Mouse (Mus musculus): Measurements from ENCODE around the gene Slc35f6.

Slc35f6 gene

GRCm38 (mm10) chr5:30647815-30648560 is at the start of gene Slc35f6:
Gene Slc35f6 (plus strand): TSS chr5:30647933.
- peak; percentile 59 for DNase-seq (ENCODE audit: low read depth)

DNA sequence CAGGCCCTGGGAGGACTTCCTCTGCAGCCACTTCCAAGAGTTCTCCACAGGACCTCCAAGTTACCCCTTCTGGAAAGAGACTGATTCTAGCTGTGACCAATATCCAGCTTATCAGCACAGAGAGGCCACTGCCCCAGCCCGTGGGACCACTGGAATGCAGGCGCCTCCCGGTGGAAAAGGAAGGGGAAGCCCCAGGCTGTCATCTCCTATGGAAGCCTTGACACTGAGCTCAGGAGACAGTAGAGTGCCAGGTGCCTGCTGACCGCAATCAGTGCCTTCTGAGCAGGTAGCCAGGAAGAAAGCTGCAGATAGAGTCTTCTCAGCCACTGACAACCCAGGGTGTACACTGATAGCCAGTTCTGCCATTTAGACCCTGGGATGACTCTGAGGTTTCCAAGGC is 46.3 kb upstream of the Slc35f6 start:
- no peak for DNase-seq (ENCODE audit: low read depth)

DNA sequence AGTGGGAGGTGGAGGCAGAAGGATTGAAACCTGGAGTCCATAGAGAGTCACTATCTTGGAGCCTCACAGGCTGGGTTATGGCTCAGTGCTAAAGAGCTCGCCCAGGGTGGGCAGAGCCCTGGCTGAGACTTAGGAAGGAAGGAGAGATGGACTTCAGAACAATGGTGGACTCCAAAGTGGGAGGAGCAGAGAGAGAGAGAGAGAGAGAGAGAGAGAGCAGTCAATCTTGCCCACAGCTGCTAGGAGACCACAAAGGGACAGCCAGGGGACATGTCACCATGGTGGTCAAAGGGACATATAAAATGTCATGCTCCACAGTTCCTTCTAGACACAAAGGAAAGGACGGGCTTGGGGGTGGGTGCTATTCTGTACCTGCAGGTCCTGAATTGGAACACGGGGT is 44.5 kb upstream of the Slc35f6 start:
- no peak for DNase-seq (ENCODE audit: low read depth)

GRCm38 (mm10) chr5:30603926-30604325 is 43.8 kb upstream of the Slc35f6 start:
- DNase-seq (ENCODE audit: low read depth): no peak

GRCm38 (mm10) chr5:30604769-30605188 is 43.0 kb upstream of the Slc35f6 start:
- DNase-seq (ENCODE audit: low read depth): no peak

DNA sequence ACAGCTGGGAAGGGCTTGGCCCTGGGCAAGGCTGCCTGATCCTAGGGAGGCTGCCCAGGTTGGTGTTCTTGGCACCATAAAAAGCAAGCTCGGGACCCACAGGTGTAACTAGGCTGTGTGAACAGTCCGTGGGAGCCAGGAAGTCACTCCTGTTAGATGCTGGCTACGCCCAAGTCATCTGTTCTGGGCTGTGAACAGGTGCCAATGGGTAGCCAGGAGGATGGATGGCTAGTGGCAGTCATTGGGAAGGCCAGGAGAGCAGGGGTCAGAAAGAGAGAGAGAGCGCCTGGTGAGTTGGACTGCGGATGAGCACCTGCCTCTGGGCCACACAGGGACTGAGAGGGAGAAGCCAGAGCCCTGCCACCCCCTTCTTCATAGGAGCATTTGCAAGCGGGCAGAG is 42.1 kb upstream of the Slc35f6 start:
- no peak for DNase-seq (ENCODE audit: low read depth)

- DNase-seq (ENCODE audit: low read depth): no peak
These were observed 41.2 kb upstream of the Slc35f6 start for GRCm38 (mm10) chr5:30606424-30607073.

DNA sequence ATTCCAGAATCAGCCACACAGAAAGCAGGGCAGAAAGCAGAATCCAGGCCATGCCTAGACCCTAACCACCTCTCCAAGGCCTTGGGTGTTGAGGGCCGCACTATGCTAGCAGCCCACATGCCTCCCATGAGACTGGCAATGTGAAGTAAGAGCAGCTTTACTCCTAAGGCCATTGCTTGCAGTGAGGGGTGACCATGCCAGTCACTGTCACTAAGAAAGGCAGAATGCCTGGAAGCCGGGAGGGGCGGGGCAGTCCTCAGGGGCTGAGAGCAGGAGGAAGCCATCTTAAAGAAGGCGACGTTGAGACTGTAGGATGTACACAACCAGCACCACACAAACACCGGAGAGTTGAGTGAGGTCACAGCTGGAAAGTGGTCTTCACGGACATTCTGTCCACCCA is 38.6 kb upstream of the Slc35f6 start:
- DNase-seq (ENCODE audit: low read depth): no peak

- DNase-seq (ENCODE audit: low read depth): no peak
These were observed 37.7 kb upstream of the Slc35f6 start for GRCm38 (mm10) chr5:30609918-30610645.

DNA sequence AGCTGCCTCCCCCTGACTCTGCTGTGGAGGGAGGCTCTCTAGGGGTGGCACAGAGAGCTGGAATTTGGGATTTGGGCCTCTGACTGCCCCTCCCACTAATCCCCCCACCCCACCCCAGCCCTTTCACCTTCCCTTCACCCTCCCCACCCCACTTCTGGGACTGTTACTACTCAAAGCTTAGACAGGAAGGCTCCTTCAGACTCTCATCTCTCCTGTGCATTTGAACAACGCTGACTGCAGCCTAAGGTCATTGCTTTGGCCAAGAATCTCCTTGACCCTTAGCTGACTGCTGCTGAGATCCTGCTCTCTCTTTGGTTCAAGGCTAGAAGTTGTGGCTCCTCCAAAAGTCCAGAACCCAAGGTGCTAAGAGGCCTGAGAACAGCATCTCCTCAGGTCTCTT is 36.6 kb upstream of the Slc35f6 start:
- no peak for DNase-seq (ENCODE audit: low read depth)

- no peak for DNase-seq (ENCODE audit: low read depth)
These were observed 36.0 kb upstream of the Slc35f6 start for GRCm38 (mm10) chr5:30611689-30612088.

DNA sequence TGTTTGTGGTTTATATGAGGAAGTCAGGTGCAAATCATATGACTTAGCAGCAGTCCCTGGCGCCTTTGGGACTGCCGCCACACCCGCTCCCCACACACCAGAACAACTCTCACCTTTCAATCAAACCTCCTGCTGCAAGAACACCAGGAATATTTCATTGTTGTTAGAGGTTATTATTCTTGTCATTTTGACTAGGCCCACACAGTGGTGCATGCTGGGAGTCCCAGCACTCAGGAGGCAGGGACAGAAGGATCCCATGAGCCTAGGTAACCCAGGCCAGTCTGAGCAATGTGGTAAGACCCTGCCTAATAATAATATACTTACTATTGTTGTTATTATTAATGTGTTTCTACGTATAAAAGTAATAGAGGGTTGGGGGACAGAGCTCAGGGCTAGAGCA is 35.2 kb upstream of the Slc35f6 start:
- DNase-seq (ENCODE audit: low read depth): no peak

GRCm38 (mm10) chr5:30613242-30613641 is 34.5 kb upstream of the Slc35f6 start:
- no peak for DNase-seq (ENCODE audit: low read depth)

GRCm38 (mm10) chr5:30614221-30614620 is 33.5 kb upstream of the Slc35f6 start:
- no peak for DNase-seq (ENCODE audit: low read depth)

GRCm38 (mm10) chr5:30615416-30615815 is 32.3 kb upstream of the Slc35f6 start:
- DNase-seq (ENCODE audit: low read depth): no peak

GRCm38 (mm10) chr5:30615819-30616218 is 31.9 kb upstream of the Slc35f6 start:
- no peak for DNase-seq (ENCODE audit: low read depth)

DNA sequence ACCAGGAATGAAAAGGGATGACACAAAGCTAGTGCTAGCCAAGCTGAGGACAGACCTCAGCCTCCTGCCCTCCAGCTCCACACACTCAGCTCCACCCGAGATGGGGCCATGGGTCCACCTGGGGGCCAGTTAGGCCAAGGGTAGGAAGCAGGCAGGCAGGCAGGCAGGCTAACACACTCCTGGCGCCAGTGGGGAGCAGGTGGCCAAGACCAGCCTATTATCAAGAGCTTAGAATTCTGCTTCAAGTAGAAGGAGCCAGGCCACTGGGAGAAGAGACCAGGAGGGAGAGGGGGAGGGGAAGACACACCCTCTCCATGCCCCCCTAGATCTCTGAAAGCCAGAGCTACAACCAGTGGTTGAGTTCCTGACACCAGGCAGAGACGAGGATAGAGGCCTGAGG is 31.1 kb upstream of the Slc35f6 start:
- no peak for DNase-seq (ENCODE audit: low read depth)

- no peak for DNase-seq (ENCODE audit: low read depth)
These were observed 30.4 kb upstream of the Slc35f6 start for GRCm38 (mm10) chr5:30617357-30617756.

DNA sequence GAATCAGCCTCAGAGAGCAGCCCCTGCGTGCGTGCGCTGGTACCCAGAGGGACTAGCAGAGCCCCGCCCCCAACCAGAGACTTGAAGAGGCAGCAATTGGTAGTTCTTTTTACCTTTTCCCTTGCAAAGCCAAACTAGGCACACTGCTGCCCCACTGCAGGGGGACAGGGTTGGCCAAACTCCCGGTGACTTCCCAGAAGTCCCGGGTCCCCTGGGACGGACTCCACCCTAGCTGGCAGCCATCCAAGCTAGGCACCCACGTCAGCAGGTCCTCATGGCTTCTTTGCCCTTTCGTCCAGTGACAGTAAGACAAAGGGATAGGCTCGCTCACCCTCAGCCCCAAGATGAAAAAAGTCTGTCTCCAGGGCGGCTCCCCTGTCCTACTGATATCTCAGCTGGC is 29.9 kb upstream of the Slc35f6 start:
- DNase-seq (ENCODE audit: low read depth): no peak

DNA sequence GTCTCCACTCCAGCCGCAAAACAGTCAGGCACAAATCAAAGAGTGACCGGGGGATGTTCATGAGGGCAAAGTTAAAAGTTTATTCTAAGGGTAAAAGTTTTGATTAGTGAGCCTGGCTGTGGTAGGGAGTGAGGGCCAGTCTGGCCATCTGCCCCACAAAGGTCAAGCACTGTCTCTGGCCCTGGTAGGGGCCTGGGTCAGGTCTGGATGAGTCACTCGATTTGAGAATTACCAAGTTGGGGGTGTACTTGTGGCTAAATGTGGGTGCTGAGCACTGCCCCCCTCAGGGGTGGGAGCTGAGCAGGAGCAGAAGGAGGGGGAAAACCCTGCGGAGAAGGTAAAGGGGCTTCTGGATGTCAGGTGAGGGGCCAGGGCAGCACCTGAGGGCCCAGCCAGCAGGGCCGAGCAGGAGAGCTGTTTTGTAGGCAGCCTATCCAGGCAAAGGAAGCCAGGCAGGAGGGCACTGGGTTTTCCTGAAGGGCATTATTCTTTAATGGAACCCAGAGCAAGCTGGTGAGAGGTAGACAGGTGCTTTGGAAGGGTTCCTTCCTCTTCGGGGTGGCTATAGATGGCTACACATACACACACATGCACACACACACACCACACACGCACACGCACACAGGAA is 29.2 kb upstream of the Slc35f6 start:
- no peak for DNase-seq (ENCODE audit: low read depth)

DNA sequence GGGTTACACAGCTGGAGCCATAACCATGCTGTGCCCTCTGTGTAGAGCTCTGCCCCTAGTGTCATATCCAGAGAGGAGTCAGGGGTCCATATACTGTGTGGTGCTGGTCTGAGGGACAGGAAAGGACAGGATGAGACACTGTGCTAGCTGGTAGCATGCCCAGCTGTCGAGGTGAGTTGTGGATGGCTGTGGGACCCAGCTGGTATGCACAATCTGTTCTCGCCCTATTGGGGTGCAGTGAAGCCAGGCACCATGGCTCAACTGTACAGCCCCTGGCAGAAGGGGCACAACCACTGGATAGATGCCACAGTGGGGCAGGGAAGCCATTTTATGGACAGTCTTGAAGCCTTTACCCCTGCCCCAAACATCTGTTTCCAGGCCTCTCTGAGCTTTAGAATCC is 28.5 kb upstream of the Slc35f6 start:
- no peak for DNase-seq (ENCODE audit: low read depth)

GRCm38 (mm10) chr5:30620567-30620966 is 27.2 kb upstream of the Slc35f6 start:
- no peak for DNase-seq (ENCODE audit: low read depth)
